Mouse (Mus musculus) bone marrow macrophage, adult 2 months (primary cell): ENCODE measurements at regions not wholly inside any gene's neighbourhood (a gene's known extent, or its start where the extent isn't known, plus 50 kb on each side); places are given as distances from the start of the nearest gene placed in this dataset.

ENCODE experiments used
- CTCF ChIP-seq: IDR thresholded peaks from 2 replicates; pipeline ENCODE4 v1.5.1; 2012; ENCODE audit warnings: low read depth, mild to moderate bottlenecking, low read length, moderate library complexity
- POLR2A ChIP-seq: IDR thresholded peaks from 2 replicates; pipeline ENCODE4 v1.6.1; 2012; ENCODE audit warnings: mild to moderate bottlenecking, low read depth, low read length, borderline replicate concordance

GRCm38 (mm10) chr16:12691776-12692175, 417.7 kb upstream of the Ercc4 start:
- TF ChIP-seq CTCF (no peak), POLR2A (no peak)
